Comparison of ENCODE assay signal across 9 mouse cellular contexts in genomic region chr17:33897114-33897794, GRCm38 (mm10). TPM values are rescaled to one million over a fixed set of nuclear protein-coding genes. Genes with fewer than 3 reads are reported as not detected.
DNase-seq lines count a peak whose midpoint lies in the region; TF ChIP-seq lines count a peak whose summit lies in the region.
"Had no signal": no experiment of that assay in that cellular context is flagged by ENCODE, and none has a peak within 500 bp of the region (broad histone marks: within the 10 kb centered on the region; RNA-seq: fewer than 3 reads in every experiment).

No protein-coding gene starts in this region.

- no peaks in the 10 kb centered on the region for H3K4me1 ChIP-seq in lung, adult 2 months (ENCODE audit: control insufficient read depth, insufficient read depth, low read length)
- H3K4me1 ChIP-seq: neural tube, embryonic 13.5 days had no signal

- H3K4me3 ChIP-seq in layer of hippocampus, adult 2 months: no peak overlapping the region
- no peak overlapping the region for H3K4me3 ChIP-seq in lung, adult 2 months (replicated peaks; ENCODE audit: extremely low read depth, low read depth, low read length)
- H3K4me3 ChIP-seq: heart, embryonic 15.5 days; neural tube, embryonic 13.5 days had no signal

- 42% methylated on average over 6 of the region's 6 CpGs for WGBS in lung, adult 2 months

- no peak for TF ChIP-seq POLR2A in lung, adult 2 months (IDR thresholded peaks at IDR 0.05; ENCODE audit: borderline replicate concordance, extremely low read depth, low read depth, low read length)

- no peak for DNase-seq in layer of hippocampus, adult 2 months (ENCODE audit: low spot score in 2 of 2)
- no peak for DNase-seq in layer of hippocampus, postnatal 25 days (ENCODE audit: extremely low spot score in 1 of 2, low spot score in 1 of 2)
- peak; percentile 36 for DNase-seq in Muller cell, postnatal 12 days (ENCODE audit: inconsistent ontology term)
- peak; percentile 80 for DNase-seq in embryo, embryonic 11 days
- no peak for DNase-seq in lung, adult 2 months
- no peak for DNase-seq in ovary, postnatal 10 days (ENCODE audit: low spot score)
- no peak for DNase-seq in adrenal gland, postnatal 4 days (ENCODE audit: low spot score in 2 of 2)

- TF ChIP-seq CTCF in layer of hippocampus, adult 2 months (conservative IDR thresholded peaks at IDR 0.05): peak; percentile 74
- peak; percentile 54 for TF ChIP-seq CTCF in lung, adult 2 months (IDR thresholded peaks at IDR 0.05; ENCODE audit: insufficient read depth, low read length)

- H3K27ac ChIP-seq in layer of hippocampus, adult 2 months: no peak overlapping the region
- H3K27ac ChIP-seq: heart, embryonic 15.5 days; neural tube, embryonic 13.5 days had no signal

RNA-seq across cellular contexts. Expression of gene Kifc1, which starts 6.8 kb away (rescaled TPM):
- total RNA-seq in layer of hippocampus, adult 2 months (2021): 1 to 10 TPM; 1.8 to 3.0 TPM
- 1 to 10 TPM; 1.9 to 2.1 TPM for total RNA-seq in layer of hippocampus, postnatal 25 days (2021)
- polyA plus RNA-seq in lung, adult 2 months (2012; rRNA removed): 1.2 and 3.0 TPM in 2 replicates
- 10 to 100 TPM; 30.5 to 31.0 TPM for total RNA-seq in adrenal gland, postnatal 4 days (2021)

RNA-seq across cellular contexts. Expression of gene Platr17, which starts 7.7 kb away (rescaled TPM):
- under 1 TPM; 0.61 to 0.64 TPM for total RNA-seq in layer of hippocampus, adult 2 months (2021)
- not detected for total RNA-seq in layer of hippocampus, postnatal 25 days (2021)
- 0.33 and 0.41 TPM in 2 replicates for polyA plus RNA-seq in lung, adult 2 months (2012; rRNA removed)
- total RNA-seq in adrenal gland, postnatal 4 days (2021): not detected
- polyA plus RNA-seq: heart, embryonic 15.5 days had no signal

RNA-seq across cellular contexts. Expression of gene Daxx, which starts 12.0 kb away (rescaled TPM):
- 10 to 100 TPM; 26.1 to 32.9 TPM for total RNA-seq in layer of hippocampus, adult 2 months (2021)
- total RNA-seq in layer of hippocampus, postnatal 25 days (2021): 10 to 100 TPM; 27.4 to 27.9 TPM
- 33.7 and 35.9 TPM in 2 replicates for polyA plus RNA-seq in lung, adult 2 months (2012; rRNA removed)
- 10 to 100 TPM; 34.7 to 37.8 TPM for total RNA-seq in adrenal gland, postnatal 4 days (2021)

RNA-seq across cellular contexts. Expression of gene Tapbp, which starts 18.4 kb away (rescaled TPM):
- total RNA-seq in layer of hippocampus, adult 2 months (2021): 10 to 100 TPM; 30.2 to 40.1 TPM
- 10 to 100 TPM; 36.2 to 37.0 TPM for total RNA-seq in layer of hippocampus, postnatal 25 days (2021)
- 225 and 249 TPM in 2 replicates for polyA plus RNA-seq in lung, adult 2 months (2012; rRNA removed)
- 100 to 1,000 TPM; 122 to 131 TPM for total RNA-seq in adrenal gland, postnatal 4 days (2021)

RNA-seq across cellular contexts. Expression of gene Zbtb22, which starts 18.4 kb away (rescaled TPM):
- total RNA-seq in layer of hippocampus, adult 2 months (2021): 10 to 100 TPM; 31.4 to 31.8 TPM
- total RNA-seq in layer of hippocampus, postnatal 25 days (2021): 10 to 100 TPM; 27.7 to 29.6 TPM
- 65.1 and 92.1 TPM in 2 replicates for polyA plus RNA-seq in lung, adult 2 months (2012; rRNA removed)
- 10 to 100 TPM; 43.0 to 47.1 TPM for total RNA-seq in adrenal gland, postnatal 4 days (2021)

Comparison
In these comparisons a context has a peak if more than half of its experiments do, and no peak if none do; other contexts are left out.
1. DNase-seq: peak in Muller cell, postnatal 12 days (single experiment) and embryo, embryonic 11 days (single experiment); none in layer of hippocampus, adult 2 months (0 of 2), layer of hippocampus, postnatal 25 days (0 of 2), lung, adult 2 months (single experiment), ovary, postnatal 10 days (single experiment) and adrenal gland, postnatal 4 days (0 of 2).
2. RNA of gene Kifc1, which starts 6.8 kb away (total RNA-seq): 30.5 to 31.0 TPM in adrenal gland, postnatal 4 days; 1.8 to 3.0 TPM in layer of hippocampus, adult 2 months and 1.9 to 2.1 TPM in layer of hippocampus, postnatal 25 days; every median in the first group is over 4 times any median in the second.